Mouse (Mus musculus) lung, adult 18-20 months (tissue): ENCODE measurements around the gene Pigr.

Experiments
- DNase-seq, 2 experiments: peaks; one replicate each; pipeline ENCODE4 v3.0.0; 2022; ENCODE audit warnings: mixed read lengths in 2 of 2

Gene Pigr

DNA sequence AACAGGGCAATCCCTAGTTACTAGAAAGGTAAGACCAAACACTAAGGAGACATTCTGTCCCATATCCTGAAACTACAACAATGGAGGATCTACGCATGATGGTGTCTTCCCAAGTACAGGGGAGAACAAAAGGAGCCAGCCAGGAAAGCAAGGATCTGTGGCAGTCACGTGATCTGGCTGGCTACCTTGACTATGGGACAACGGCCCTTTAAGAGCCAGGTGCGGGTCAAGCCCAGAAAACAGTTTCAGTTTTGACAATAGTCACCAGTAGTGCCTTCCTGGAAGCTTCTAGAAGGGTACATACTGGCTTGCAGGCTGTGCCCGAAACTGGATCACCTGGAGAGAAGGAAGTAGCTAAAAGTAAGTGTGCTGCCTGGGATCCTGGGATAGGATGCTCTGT lies at the start of gene Pigr:
TSS of gene Pigr (plus strand) at position 237 of the 400 bp plus-strand sequence.
- DNase-seq: peak; percentile 42 to 49

DNA sequence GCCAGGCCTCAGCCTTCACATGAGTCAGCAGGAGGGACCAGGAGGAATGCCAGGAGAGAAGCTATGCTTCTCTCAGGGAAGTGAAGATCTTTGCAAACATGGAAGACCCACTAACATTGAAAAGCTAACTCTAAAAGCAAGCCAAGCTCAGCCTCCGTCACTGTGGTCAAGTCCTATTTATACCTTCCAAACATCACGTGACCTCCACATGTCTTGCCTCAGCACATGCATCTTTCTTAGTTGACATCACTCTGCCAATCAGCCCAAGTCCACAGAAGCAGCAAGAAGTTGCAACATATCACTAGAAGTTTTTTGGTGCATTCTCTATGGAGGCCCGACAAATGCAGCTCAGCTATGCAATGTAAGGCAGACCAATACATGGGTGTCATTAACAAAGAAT lies 46.6 kb upstream of the Pigr start:
- DNase-seq: no peak

DNA sequence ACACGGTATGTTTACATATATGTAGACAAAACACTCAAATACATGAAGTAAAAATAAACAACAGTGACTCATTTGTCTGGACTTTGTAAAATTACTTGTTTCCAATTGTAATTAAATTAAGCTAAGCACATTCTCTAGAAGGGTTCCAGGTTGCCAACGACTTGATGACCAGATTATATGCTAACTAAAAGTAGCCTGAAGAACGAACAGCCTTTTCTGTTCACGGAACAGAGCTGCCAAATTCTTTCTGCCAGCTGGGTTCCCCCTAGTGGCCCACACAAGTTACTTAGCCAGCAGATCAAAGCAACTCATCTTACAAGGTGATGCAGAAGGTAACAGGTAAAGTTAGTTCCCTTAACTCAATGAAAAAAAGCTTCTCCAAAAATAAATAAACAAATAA lies 42.4 kb upstream of the Pigr start:
- DNase-seq: no peak

DNA sequence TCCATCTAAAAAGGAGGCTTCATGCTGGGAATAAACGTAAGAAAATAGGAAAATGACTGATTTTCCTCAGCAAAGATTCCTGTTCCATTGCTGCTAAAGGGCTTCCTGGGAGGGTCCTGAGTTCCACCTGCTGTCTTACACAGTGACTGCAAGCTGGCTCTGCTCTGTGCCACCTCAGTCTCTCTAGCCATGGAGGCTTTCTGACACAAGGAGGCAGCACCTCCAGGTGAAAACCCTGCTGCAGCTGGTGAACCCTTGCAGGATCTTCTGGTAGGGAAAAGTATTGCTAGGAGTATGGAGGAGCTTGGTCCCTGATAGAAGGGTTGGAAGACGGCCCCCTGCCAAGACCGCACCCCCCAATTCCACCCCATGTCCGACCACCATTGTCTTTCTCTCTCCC lies 39.5 kb upstream of the Pigr start:
- DNase-seq: no peak

DNA sequence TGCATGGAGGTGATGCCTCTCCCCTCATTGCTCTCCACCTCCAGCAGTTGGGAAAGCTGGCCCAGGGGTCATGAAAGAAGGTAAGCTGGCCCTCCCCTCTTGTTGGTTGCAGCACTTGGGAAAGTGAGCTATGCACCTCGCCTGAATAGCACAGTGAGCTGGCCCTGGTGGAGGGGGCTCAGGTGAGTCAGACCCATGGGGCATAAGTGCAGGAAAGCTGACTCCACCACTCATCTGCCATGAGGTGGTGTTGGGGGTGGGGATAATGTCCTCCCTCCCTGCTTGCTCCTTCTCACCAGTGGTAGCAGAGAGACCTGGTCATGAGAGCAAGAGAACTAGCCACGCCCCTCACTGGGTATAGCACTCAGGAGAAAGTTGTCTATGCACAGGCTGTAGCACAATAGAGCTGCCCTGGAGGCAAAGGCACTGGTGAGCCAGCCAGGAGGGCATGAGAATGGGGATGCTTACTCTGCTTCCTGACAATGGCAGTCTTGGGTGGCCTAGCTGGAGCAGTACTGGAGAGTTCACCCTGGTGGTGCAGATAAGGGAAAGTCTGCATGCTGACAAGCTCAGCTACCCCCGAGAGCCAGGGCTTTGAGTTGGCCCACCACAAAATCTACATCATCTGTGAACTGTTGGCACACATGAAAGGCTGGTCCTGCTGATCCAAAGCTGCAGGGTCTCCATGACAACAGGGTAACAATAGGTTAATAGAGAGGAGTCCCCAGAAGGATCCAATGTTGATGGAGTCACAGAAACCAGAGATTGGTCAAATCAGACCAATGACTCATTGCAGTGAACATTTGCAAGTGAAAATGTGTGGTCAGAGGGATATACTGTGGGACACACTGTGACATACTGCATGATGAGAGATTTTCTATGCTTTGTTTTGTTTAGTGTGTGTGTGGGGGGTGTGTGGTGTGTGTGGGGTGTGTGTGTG lies 36.7 kb upstream of the Pigr start:
- no peak for DNase-seq

DNA sequence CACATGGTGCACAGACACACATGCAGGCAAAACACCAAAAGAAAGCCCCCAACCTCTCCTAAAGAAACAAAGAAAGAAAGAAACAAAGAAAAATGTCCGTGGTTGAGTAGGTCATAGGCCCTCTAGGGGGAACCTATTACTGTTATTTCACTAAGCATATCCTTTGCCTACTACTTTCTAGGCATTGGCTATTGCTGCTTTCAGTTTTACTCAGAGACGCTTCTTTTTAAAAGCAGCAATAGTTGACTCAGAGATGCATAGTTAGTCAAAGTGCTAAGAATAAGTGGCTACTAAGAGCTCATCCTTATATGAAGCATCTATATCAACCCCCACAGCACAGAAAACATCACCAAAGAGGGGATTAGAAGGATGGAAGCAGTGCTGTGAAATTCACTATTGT lies 31.2 kb upstream of the Pigr start:
- no peak for DNase-seq

DNA sequence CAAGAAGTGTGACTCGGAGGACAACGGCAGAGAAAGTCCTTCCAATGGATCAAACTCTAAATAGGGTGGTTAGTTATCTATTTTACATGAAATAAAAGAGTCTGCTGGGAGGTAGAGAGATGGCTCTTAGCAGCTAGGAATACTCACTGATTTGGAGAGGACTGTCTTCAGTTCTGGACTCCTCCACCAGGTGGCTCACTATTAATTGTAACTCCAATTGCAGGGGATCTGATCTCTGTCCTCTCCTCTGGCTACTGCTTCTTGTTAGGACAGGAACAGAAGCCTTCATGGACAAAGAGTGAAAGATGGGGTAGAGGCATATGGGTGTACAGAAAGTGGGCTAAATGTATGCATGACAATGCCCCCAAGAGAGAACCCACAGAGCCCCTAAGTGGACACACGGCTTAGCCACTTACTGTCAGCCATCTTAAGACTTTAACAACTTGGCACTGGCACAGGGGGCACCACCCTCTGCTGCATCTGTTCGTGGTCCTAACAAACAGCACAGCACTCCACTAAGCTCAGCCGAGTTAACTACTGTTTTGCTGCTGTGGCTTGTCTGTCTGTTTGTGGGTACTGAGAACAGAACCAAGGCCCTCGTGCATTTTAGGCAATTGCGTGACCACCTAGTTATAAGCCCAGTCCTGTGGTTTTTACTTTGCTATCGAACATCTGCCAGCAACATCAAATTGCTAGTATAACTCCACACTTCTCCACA lies 29.4 kb upstream of the Pigr start:
- peak; percentile 26 to 53 for DNase-seq

DNA sequence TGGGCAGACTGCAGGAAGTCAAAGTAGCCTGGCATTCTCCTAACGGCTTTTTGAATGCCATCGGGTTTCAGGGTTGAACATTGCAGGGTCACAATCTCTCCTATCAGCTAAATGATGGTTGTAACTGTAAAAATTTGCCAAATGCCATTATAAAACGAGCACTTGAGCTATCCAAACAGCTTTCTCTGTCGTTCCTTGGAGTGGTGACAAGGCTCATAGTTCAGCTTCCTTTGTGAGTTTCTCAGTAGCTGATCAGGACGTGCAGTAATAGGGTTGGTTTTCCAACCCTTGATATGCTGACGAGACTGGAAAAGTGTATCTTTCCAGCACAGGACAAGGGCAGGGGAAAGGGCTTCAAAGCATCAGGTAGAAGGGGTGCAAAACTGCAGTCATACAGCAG lies 28.4 kb upstream of the Pigr start:
- DNase-seq: no peak

DNA sequence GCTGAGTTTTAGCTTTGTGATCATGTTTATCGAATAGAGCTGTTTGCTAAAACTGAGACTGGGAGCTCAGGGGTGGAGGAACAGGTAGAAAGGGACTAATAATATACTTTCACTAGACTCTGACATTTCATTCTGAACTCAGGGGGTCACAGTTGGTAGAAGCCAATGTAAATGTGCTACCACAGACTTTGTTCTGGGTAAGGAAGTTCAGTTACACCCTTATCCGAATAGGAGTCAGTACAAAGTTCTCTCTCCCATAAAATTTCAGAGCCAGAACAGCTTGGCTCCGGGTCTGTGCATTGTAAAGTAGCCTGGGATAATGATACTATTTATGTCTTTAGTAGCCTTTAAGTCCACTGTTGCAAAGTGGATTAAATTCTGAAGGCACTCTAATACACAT lies 27.9 kb upstream of the Pigr start:
- no peak for DNase-seq

DNA sequence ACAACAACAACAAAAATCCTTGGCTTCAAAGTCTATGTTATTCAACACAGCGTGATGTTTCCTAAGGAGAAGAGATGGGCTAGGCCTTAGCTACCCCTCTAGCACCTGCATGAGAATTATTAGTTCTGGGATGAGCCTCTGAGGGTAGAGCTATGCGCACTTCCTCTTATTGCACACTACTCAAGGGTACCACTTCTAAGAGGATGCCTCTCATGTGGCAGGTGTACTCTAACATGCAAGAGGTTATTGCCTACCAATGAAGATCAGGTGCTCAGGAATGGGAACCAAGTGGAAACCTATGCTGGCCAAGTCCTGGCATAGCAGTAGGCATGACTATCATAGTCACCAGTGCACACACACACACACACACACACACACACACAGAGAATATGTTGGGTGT lies 27.1 kb upstream of the Pigr start:
- no peak for DNase-seq

DNA sequence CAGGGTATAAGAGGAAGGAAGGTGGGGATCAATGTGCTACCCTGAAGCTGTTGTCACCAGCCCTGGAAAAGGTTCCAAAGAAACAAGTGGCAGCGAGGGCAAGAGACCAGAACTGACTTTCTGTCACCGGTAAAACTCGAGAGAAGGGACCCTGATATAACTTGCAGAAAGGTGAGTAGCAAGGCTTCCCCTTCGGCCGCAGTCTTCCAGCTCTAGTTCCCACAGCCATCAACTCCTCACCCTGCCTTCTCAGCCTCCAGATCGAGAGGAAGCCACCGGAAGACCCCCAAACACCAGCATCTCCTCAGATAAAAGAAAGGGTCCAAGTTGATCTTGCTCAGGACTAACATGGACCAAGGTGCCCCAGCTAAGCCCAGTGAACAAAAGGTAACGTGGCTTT lies 25.9 kb upstream of the Pigr start, which contains the start of gene Fcamr:
TSS of gene Fcamr (plus strand) at position 301 of the 400 bp plus-strand sequence.
- no peak for DNase-seq

DNA sequence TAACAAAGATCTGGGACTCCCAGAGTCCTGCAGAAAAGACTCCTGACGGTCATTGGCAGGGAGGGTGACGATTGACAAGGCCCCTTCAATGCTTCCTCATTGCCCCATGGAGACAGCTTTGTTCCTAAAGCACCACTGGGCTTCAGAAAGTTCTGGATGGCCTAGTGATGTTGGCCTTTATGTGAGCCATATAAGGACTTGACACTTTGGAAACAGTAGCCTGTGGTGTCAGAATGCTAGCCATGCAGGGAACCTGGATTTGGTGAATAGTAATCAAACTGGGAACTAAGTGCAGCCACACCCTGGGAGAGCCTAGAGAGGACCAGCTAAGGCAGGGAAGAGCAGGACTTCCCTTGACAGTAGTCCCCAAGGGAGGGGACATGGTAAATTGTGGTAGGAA lies 25.0 kb upstream of the Pigr start:
- no peak for DNase-seq

DNA sequence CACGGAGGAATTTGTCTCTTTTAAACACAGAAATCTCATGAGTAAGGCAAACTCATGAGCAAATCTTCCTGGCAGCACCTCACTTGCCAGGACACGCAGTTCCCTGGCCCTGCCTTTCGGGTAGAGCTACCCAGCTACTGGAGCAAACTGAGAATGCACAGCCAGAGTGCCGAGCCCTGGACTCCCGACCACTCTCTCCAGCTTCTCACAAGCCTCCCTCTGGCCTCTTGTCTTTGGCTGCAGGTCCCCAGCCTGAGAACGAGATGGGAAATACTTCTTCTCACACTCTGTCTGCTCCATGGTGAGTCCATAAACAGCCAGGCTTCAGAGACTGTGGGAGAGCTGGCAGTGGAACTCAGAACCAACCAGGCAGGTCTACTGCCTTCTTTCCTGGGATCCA lies 23.5 kb upstream of the Pigr start:
- no peak for DNase-seq

DNA sequence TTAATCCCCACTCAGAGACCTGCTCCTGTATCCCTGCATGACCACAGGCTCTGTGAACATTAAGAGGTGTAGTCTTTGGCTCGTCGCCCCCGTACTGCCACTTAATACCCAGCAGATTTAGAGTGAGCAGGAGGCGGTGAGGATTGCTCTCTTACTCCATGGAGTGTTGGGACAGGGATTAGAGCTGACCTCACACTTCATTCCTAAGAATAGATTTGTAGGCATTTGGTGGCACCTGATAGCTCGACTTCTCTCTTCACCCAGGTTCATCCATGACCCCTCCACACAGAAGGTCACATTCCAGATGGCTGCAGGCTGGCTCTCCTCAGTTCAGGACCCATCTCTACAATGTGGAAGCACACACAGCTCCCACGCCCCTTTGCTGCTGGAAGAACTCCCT lies 22.2 kb upstream of the Pigr start:
- DNase-seq: peak; percentile 23 to 38

DNA sequence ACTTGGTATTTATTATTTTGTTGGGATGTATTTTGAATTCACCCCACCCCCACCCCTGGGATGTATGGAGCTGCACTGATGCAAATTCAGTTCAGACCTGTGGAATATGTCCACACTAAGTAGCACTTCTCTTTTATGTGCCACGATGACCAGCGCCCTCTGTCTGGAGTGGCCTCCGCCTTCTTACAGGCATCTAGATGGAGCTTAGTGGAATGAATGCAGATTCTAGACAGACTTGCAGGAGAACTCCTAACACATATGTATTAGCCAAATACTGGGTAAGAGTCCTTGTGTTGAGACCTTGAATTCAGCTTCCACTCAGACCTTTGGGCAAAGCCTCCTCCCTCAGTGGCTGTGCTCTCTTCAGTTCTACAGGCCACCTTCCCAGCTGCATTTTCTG lies 15.6 kb upstream of the Pigr start:
- DNase-seq: no peak

DNA sequence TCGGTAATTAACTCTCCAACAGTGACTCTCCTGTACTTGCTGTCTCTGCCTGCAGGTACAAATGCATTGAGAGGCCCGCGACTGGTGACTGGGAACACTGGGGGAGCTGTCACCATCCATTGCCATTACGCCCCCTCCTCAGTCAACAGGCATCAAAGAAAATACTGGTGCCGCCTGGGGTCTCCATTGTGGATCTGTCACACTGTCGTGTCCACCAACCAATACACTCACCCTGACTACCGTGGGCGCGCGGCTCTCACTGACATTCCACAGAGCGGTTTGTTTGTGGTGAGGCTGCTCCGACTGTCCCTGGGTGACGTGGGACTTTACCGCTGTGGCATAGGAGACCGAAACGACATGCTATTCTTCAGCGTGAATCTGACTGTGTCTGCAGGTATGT lies 15.2 kb upstream of the Pigr start:
- DNase-seq: no peak

DNA sequence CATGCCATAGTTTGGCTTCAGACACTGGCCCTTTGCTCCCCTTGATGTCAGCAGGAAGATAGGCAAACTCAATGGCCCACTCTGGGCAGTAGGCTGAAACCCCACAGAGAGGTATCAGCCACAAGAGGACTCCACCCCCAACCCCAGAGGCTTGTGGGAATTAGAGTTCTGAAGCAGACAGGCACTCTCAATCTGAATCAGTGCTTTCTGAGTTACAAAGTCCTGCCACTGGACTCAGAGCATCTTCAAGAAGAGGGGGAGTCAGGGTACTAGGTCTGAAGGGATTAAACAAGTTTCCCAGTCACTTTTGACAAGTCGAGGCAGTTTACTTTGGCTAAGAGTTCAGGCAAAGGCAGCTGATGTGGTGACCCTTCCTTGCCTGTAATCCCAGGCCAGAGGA lies 6.7 kb upstream of the Pigr start:
- no peak for DNase-seq

DNA sequence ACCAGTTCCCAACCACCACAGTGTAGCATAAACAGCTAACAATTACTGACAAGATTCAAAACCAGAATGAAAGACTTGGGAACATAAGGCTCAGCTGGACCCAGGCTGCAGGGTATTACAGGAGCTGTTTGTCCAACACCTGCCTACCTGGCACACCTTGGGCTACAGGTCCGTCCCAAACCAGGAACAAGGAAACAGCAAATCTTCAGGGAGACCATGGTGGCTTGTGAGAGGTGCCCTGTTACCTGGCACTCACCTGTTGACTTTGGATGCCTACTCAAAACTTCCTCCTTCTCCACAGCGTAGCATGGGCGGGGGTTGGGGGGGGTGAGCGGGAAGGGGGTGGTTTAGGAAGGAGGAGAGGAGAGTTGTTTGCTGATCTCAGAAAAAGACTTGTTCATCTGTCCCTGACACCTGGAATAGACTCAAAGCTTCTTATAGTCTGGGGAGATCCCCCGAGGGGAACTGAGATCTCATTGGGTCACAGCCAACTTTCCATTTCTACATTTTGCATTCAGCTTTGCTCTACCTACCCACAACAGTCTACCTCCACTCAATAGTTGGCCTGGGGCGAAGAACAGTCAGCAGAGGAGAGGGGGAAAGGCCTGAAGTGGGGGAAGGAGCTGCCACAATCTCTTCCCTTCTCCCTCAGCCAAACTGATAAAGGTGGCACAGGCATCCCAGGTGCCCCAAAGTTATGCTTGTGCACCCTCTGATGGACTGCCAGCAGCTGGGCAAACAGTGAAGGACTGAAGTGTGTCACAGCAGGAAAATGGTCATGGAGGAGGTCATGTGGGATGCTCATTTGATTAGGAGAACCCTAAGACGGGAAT lies 6.0 kb upstream of the Pigr start:
- DNase-seq: peak; percentile 52 to 67

DNA sequence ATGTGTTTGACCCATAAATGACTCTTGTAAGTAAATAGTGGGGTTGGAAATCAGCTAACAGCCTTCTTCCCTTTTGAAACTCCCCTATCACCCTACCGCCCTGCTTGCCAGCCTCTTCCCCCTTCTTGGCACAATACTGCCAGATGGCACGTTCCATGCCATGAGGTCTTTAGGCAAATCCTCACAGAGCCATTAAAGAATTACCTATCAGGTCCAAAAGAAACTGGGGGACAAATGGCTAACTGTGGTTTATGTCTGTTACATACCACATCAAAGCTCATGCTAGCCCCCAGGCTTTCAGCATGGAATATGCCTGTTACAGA lies 5.4 kb upstream of the Pigr start:
- peak; percentile 18 to 50 for DNase-seq

DNA sequence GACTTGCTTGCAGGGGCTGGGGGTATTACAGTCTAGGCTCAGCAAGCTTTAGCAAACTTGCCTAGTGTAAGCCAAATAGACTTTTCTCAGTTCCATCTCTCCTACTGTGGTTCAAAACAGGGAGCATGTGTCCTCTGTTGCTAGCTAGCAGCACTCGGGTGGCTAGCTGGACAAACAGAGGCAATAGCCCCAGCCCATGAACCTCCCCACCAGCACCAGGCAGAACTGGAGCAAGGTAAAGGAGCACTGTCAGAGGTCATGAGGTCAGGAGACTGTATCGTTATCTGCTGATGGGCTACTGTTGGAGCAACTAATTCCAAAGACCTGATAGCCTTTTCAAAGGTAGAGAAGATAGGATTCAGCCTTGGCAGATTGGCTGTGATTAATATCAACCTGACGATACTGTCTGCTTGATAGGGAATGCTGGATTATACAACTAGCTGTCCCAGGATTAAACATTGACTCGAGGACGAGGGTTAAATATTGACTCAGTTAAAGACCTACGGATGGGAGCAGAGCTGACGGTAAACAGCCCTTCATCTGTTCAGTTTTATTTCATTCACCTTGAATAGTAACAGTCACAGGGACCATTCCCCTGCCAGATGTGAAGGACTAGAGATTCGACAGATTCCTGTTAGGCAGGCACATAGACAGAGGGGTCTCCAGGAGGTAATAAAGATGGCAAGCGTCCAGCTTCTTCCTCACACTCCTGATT lies 4.4 kb upstream of the Pigr start:
- DNase-seq: no peak

DNA sequence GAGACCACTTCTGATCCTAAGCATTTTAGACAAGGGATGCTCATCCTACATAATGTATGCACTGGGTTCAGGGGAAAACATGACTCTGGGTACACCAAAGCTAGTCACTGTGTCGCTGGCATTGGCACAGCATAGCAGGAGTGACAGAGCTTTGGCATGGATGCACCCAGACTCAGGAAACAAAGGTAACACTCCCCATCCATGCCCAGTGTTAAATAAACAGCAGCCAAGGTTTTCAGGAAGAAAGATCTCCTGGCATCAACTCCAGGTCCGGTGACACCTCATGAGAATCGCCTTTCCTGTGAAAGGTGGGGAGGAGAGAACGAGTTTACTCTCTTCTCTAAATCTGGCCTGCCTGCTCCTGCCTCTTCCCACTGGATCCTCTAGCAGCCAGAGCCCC lies 2.2 kb downstream of the Pigr start:
- DNase-seq: no peak

DNA sequence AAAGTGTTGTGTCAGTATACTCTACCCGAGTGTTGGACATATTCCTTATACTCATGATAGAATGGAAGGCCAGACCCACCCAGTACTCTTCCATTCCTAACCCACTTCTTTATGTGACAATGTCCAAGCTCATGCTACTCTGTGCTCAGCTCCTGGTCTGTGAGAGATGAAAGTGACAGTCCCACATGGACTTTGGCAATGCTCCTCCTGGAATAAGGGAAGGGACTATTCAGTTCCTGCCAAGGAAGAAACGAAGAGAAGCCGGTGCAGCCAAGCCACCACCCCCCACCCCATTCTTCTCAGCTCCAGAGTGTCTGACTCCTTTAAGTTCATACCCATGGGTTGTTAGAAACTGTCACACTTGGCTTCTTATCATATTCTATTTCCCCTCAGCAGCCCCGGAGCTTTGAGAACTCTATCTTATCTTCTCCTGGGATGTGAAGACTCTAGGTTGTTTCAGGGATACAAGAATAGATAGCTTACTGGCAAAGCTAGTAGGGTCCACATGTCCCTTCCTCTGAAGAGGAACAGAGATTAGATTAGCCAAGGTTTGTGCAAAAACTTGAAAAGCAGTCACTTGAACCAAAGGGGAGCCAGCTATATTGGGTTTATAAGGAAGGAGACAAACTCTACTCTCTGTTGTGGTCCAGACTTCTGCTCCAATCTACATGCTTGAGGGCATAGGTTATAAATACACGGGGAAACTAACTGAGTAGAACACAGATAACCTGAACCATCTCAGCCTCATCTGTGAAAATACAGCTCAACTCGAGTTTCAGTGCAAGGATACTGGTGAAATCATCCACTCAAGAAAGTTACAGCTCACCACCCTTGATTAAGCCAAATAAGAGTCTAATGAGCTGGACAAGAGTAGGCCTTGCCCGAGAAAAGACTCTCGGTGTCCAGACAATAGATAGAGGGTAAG lies 3.7 kb downstream of the Pigr start:
- no peak for DNase-seq
